Comparison of ENCODE assay signal across 8 mouse cellular contexts in genomic region chr14:16379917-16380570, GRCm38 (mm10). TPM values are rescaled to one million over a fixed set of nuclear protein-coding genes. Genes with fewer than 3 reads are reported as not detected.
A peak's percentile ranks its signal among the peaks of the same experiment; 100 is the strongest.
DNase-seq lines count a peak whose midpoint lies in the region; ATAC-seq and TF ChIP-seq lines count a peak whose summit lies in the region.

No protein-coding gene starts in this region.

- no peak overlapping the region for H3K4me3 ChIP-seq in intestine, postnatal 0 days (ENCODE audit: low read depth, low read length)
- H3K4me3 ChIP-seq in limb, embryonic 12.5 days (replicated peaks) = no peak overlapping the region
- H3K4me3 ChIP-seq in midbrain, postnatal 0 days (ENCODE audit: low read depth, low read length) = no peak overlapping the region

- DNase-seq in A20 (ENCODE audit: low read depth, low spot score) = peak; percentile 84
- peak; percentile 75 for DNase-seq in Muller cell, postnatal 12 days (ENCODE audit: inconsistent ontology term)
- peak; percentile 77 to 86 for DNase-seq in heart, adult 18-20 months
- DNase-seq in midbrain, postnatal 0 days (ENCODE audit: low spot score) = peak; percentile 88
- peak; percentile 77 for DNase-seq in thymus, postnatal 14 days

- no peaks in the 10 kb centered on the region for H3K9me3 ChIP-seq in intestine, postnatal 0 days (ENCODE audit: control insufficient read depth)
- no peaks in the 10 kb centered on the region for H3K9me3 ChIP-seq in limb, embryonic 12.5 days
- H3K9me3 ChIP-seq in midbrain, postnatal 0 days (ENCODE audit: low read length) = no peaks in the 10 kb centered on the region

- no peaks in the 10 kb centered on the region for H3K4me1 ChIP-seq in intestine, postnatal 0 days (replicated peaks; ENCODE audit: control insufficient read depth, insufficient read depth, low read length)
- H3K4me1 ChIP-seq in limb, embryonic 12.5 days (replicated peaks) = peaks cover 13% of the 10 kb centered on the region
- H3K4me1 ChIP-seq in midbrain, postnatal 0 days (ENCODE audit: insufficient read depth, low read length) = no peaks in the 10 kb centered on the region

- WGBS in intestine, postnatal 0 days = 15% methylated on average over 2 of the region's 2 CpGs
- 23% methylated on average over 2 of the region's 2 CpGs for WGBS in limb, embryonic 12.5 days
- 4% methylated on average over 2 of the region's 2 CpGs for WGBS in midbrain, postnatal 0 days

- ATAC-seq in common myeloid progenitor, adult 5-6 weeks (replicated peaks; ENCODE audit: low read depth, poor library complexity, severe bottlenecking) = peak; percentile 97
- ATAC-seq in intestine, postnatal 0 days = peak; percentile 45
- ATAC-seq in limb, embryonic 12.5 days (ENCODE audit: insufficient number of reproducible peaks, insufficient read depth, low FRiP score, low TSS enrichment, low read depth) = peak; percentile 81; the same call in 1 of the 2 replicates
- ATAC-seq in midbrain, postnatal 0 days (ENCODE audit: low FRiP score) = peak; percentile 82

- no peak overlapping the region for H3K9ac ChIP-seq in intestine, postnatal 0 days (ENCODE audit: low read depth, low read length)
- H3K9ac ChIP-seq in limb, embryonic 12.5 days (replicated peaks) = no peak overlapping the region; the same call in 1 of the 2 replicates
- no peak overlapping the region for H3K9ac ChIP-seq in midbrain, postnatal 0 days (replicated peaks; ENCODE audit: low read length, poor library complexity, severe bottlenecking)

- no peak overlapping the region for H3K4me2 ChIP-seq in intestine, postnatal 0 days (replicated peaks; ENCODE audit: low read depth)
- no peak overlapping the region for H3K4me2 ChIP-seq in limb, embryonic 12.5 days
- H3K4me2 ChIP-seq in midbrain, postnatal 0 days (ENCODE audit: low read depth, low read length, poor library complexity, severe bottlenecking) = no peak overlapping the region

- H3K27ac ChIP-seq in intestine, postnatal 0 days (ENCODE audit: low read depth, low read length) = no peak overlapping the region
- 0 out of 2 replicates have a peak overlapping the region, but pooled peaks have one; percentile 32 for H3K27ac ChIP-seq in limb, embryonic 12.5 days
- H3K27ac ChIP-seq in midbrain, postnatal 0 days (ENCODE audit: low read depth, low read length) = no peak overlapping the region

- no peaks in the 10 kb centered on the region for H3K36me3 ChIP-seq in intestine, postnatal 0 days (ENCODE audit: control insufficient read depth, insufficient read depth)
- H3K36me3 ChIP-seq in limb, embryonic 12.5 days = 0 out of 2 replicates have a peak, but pooled peaks cover 6% of the 10 kb centered on the region
- H3K36me3 ChIP-seq in midbrain, postnatal 0 days (ENCODE audit: insufficient read depth, low read length) = 0 out of 2 replicates have a peak, but pooled peaks cover 2% of the 10 kb centered on the region

- no peaks in the 10 kb centered on the region for H3K27me3 ChIP-seq in intestine, postnatal 0 days (replicated peaks; ENCODE audit: control insufficient read depth, insufficient read depth, low read length)
- no peaks in the 10 kb centered on the region for H3K27me3 ChIP-seq in limb, embryonic 12.5 days
- no peaks in the 10 kb centered on the region for H3K27me3 ChIP-seq in midbrain, postnatal 0 days (ENCODE audit: insufficient read depth, low read length)

- peak; percentile 96 for TF ChIP-seq CTCF in intestine, postnatal 0 days (IDR thresholded peaks at IDR 0.05; ENCODE audit: low read depth)
- TF ChIP-seq CTCF in midbrain, postnatal 0 days (IDR thresholded peaks at IDR 0.05) = peak; percentile 88

RNA-seq across cellular contexts. Expression of gene Top2b, which starts 15.1 kb away (rescaled TPM):
- total RNA-seq in common myeloid progenitor, adult 5-6 weeks (2017) = 245 and 306 TPM in 2 replicates
- total RNA-seq in heart, adult 18-20 months (2021) = 10 to 100 TPM; 40.1 to 54.6 TPM
- 16.2 and 17.7 TPM in 2 replicates for polyA plus RNA-seq in intestine, postnatal 0 days (2015; fragmentation: Nextera tagmentation; extraction: Ambion mirVana)
- 148 and 151 TPM in 2 replicates for polyA plus RNA-seq in limb, embryonic 12.5 days (2016; fragmentation: Nextera tagmentation; extraction: Ambion mirVana)
- total RNA-seq in midbrain, postnatal 0 days (2014; rRNA removed) = 136 and 214 TPM in 2 replicates
- 40.8 and 55.8 TPM in 2 replicates for polyA plus RNA-seq in midbrain, postnatal 0 days (2015; fragmentation: Nextera tagmentation; extraction: Ambion mirVana)

Comparison
In these comparisons a context has a peak if more than half of its experiments do, and no peak if none do; other contexts are left out.
1. ATAC-seq: peak in every context shown above with its lines; median percentile 97 in common myeloid progenitor, adult 5-6 weeks; 82 in midbrain, postnatal 0 days; 81 in limb, embryonic 12.5 days; 45 in intestine, postnatal 0 days.